Mouse (Mus musculus): Measurements from ENCODE around the gene Xlr4a.
"Not testable (repeated sequence)": the region's sequence is repeated elsewhere in the genome, so short reads cannot be mapped to it uniquely, and the experiment has no call there.

The Xlr4a gene

DNA sequence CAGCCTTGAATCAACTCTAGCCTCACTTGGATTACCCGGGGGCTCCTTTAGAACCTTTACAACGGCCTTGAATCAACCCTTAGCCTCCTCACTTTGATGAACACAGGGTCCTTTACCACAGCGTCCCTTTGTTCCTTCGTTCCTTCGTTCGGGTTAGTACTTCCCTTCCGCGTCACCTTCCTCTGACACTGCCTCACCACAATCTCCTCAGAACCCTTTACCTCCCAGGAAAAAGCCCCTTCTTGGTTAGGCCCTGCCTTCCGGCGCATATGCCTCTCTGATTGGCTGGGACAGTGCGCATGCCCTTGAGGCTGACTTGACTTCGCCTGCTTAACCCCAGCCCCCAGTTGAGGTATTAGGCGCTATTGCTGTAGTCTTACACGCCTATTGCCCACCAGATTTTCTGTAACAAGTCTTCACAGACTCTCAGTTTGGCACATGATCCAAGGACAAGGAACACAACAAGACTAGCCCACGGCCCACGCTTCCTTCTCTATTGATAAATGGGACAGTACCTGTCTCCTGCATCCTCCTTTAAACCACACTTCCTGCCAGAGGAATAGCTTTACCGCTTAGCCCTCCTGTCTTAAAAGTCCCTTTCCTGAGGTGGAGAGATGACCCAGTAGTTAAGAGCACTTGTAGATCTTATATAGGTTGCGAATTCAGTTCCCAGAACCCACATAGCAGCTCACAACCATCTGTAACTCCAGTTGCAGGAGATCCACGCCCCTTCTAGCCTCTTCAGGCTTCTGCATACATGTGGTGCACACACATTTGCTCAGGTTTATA lies at the start of gene Xlr4a:
Gene Xlr4a (minus strand): TSS at position 212 of the 789 bp plus-strand sequence.
- DNase-seq (ENCODE audit: low spot score in 2 of 2): not testable (repeated sequence)

DNA sequence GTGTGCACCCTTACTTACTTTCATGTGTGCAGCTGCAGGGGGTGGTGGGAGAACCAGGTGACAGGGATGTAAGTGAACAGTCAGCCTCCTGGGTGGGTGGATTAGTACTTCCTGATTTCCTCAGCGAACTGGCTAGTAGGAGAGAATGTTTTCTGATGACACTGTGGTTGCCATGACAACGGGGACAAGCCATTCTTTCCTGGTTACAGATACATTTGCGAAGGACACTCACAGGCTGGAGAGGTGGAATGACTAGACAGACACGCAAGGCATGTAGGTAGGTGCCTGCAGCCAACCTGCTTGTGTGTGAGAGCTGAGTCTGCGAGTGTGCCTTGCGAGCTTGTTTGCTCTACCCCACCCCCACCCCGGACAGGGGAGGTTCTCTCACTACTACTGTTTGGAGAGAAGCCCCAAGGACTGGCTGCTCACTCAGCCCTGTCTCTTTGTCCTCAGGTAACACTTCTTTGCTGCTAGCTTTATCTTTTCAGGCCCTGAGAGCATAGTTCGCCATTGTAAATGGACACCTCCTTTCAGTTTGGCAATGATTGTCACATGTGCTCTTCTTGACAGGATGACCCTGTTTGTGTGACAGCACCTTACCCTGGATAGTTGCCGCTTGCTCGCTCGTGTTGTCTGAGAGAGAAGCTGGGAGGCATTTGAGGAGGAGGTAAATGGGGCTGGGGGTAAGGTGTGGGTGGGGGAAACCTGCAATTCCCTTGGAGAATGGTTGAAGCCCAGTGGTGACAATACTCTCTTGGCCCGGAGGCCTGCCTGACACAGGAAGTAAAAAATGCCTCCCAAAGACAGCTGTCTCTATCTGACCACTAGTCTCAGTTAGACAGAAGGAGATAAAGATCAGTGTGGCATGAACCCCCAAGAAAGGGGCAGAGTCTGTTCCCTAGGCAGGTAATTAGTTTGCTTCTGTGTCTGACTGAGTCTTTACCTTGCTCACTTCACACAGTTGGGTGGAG lies 40.9 kb upstream of the Xlr4a start:
- not testable (repeated sequence) for DNase-seq (ENCODE audit: low spot score in 2 of 2)

DNA sequence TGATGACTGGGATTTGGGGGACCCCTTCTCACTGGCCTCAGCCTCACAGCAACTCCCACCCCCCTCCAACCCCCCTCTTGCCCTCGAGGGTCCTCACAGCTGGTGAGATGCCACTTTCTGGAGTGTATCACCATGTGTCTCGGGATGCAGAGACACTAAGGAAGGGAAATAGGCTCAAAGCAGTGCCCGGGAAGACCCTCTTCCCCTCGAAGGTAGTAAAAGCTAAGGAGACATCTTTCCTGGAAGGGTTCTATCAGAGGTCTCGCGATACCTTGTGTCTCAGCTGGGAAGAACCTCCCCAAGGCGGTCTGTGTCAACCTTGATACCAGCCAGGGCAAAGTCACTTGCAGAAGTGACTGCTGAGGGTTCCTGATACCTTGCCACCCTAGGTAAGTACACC lies 34.5 kb upstream of the Xlr4a start, which contains the start of gene Gm14685:
Gene Gm14685 (plus strand): TSS at position 301 of the 400 bp plus-strand sequence.
- DNase-seq (ENCODE audit: low spot score in 2 of 2): not testable (repeated sequence)

DNA sequence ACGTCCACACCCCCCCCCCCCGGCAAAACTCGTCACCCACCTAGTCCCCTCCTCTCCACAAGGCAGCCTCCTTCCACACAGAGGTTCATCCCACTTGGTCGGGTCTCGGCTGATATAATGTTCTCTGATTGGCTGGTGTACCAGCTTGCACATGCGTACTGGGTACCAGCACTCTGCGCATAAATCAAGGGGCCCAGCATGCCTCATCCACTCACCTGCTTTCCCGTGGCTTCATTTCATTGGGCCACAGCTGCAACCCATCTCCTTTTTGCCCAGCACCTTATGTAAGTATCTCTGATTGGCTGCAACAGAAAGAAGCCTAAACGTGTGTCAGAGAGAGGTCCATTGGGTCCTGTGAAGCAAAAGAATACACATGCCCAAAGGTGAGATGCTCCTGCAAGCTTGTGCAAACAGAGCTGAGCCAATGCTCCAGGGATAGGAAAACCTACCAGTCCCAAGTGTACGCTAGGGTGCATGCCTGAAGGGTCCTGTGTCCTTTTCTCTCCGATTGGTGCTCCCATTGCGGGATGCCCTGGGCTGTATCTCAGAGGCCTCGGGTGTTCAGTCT lies 14.7 kb upstream of the Xlr4a start, which contains the start of gene Xlr3a:
Gene Xlr3a (minus strand): TSS at position 155 of the 568 bp plus-strand sequence.
- not testable (repeated sequence) for DNase-seq (ENCODE audit: low spot score in 2 of 2)

DNA sequence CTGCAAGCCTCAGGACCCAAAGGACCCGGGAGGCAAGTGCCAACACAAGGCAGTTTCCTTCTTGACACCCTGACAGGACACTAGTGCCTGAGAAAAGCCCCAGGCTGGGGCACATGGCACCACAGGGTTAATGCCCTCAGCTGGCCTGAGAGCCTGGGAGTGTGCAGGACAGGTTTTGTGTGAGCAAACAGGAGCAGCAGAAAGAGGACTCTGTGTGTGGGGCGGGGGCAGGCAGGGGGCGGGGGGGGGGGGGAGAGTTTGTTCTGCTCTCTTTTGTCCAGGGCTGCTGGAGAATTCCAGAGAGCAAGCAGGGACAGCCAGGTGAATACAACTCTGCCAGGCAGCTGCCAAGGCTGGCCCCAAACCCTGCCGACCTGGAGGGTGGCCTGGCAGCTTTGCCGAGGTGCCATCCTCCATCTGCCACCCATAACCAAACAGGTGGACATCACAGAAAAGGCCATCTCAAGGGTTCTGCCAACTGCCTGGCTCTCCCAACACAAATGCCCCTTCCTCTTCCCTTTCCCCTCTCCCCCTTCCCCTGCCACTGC lies 15.4 kb downstream of the Xlr4a start:
- not testable (repeated sequence) for DNase-seq (ENCODE audit: low spot score in 2 of 2)

DNA sequence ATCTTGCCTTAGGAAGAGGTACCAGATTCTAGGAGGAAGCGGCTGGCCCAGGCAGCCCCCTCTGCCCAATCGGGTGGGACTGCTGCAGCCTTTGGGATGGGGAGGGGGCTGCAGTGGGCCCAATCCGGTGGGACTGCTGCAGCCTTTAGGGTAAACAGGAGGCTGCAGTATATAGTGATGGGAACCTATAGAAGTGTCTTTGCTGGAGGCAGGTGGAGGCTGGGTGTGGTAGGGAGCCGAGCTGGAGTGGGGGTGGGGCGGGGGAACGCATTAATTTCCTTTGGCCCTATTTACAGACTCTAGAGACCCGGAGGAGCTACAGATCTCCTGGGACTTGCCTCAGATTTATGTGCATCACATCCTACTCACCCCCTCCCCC lies 17.9 kb downstream of the Xlr4a start, which contains the start of gene Pnma3:
Gene Pnma3 (plus strand): TSS at position 373 of the 379 bp plus-strand sequence.
- DNase-seq (ENCODE audit: low spot score in 2 of 2): no peak

DNA sequence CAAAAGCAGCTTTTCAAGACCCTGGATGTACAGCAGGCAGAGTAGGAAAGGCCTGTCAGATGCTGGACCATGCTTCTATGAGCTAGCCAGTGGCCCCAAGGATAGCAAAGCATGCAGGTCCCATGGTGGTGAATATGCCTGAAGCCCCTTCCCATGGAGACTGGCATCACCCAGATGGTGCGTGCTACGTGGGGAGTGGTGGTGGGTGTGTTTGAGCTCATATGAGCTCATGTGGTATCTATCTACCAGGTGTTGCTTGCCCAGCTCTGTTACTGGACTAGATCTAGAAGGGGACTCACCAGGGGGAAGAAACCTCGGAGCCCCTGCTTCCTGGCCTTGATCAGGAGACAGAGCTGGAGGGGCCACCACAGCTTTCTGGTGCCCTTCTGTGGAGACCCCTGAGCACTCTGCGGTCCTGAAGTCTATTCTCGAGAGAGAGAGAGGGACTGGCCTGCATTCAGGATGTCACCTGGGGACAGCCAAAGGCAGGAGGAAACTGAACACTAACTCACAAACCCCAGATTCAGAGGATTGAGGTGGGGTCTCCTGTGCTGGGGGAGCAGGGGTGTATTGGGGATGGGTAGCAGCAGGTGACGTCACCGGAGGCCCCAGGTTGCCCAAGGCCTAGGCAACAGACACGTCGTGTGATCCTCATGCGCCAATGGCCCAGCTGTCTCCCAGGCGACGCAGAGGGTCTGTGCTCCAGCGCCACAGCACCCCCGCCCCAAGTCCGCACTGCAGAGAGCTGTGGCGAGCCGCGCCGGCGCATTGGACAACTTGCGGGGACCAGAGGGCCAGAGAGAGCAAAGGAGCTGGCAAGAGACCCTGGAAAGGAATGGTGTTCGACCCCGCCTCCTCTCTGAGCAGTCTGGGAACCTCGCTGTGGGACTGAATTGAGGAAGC lies 18.5 kb downstream of the Xlr4a start:
- DNase-seq (ENCODE audit: low spot score in 2 of 2): peak; percentile 24 to 57

DNA sequence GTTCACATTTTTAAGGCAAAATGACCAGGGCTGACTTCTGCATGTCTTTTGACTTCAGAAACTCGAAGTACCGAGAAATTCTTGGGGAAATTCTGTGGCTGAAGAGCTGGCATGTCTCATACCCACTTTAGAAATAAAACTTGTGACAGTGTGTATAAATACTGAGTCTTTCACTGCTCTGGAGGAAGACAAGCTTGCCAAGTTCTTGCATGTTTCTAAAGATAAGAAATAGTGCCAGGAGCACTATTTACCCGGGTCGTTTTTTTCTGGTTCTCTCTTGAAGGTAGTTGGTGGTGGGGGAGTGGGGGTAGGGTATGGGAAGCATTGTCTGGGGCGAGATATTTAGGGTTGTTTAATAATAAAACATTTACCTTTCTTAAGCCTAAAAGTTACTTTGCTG lies 20.0 kb downstream of the Xlr4a start:
- no peak for DNase-seq (ENCODE audit: low spot score in 2 of 2)

DNA sequence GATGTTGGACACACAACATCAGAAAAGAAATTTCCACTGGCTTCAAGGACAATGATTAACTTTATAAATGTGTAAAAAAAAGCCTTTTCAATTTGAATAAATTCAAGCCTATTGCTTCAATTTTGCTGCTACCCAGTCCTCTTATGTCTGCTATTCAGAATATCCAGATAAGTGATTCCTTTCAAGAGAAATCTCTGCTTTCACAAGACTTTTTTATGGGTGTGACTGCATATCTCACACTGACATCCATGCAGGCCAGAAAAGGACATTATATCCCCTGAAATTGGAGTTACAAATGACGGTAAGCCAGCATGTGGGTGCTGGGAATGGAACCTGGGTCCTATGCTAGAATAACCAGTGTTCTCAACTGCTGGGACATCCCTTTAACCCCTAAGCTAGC lies 20.8 kb downstream of the Xlr4a start:
- no peak for DNase-seq (ENCODE audit: low spot score in 2 of 2)

DNA sequence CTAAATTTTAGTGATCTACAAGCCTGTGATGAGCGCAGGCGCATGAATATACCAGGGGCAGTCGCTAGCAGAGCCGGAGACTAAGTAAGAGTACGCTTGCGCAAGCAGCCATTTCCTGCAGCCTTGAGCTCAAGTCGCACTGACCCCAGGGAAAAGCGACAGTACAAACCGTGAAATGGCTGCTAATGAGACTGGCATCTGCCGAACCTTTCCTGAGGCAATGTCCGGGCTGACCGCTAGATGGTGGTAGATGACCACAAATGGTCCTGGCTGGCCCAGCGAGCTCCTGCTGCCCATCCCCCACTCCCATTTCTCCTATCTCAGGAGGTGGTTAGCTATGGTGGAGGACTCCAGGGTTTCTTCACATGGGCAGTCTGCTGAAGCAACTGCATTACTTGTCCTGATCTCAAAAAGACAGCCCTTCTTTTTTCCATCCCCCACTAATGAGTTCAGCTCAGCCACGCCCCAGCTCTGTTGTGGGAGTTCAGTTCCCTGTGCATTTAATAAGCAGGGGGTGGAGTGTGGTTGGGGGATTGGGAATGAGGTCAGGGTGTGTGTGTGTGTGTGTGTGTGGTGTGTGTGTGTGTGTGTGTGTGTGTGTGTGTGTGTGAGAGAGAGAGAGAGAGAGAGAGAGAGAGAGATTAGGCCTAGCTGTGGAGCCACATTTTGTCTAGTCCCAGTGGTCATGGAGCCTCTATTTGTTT lies 28.3 kb downstream of the Xlr4a start:
- peak; percentile 93 to 97 for DNase-seq (ENCODE audit: low spot score in 2 of 2)

DNA sequence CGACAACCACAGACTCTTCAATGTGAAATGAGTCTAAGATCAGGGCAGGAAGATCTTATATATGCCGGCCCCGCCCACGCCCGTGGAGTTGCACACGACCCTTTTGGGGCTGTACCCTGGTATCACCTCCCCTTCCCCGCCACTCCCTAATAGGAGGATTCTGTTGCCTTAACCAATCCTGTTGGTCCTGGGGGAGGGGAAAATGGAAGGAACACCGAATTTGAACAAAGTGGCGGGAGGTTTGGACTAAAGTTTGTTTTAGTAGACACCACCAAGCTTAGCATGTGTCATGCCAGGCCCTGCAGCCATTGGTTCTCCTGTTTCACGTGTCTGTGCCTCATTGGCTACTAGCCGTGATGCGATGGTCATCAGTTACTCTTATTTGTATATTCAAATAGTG lies 42.6 kb downstream of the Xlr4a start:
- DNase-seq (ENCODE audit: low spot score in 2 of 2): no peak

DNA sequence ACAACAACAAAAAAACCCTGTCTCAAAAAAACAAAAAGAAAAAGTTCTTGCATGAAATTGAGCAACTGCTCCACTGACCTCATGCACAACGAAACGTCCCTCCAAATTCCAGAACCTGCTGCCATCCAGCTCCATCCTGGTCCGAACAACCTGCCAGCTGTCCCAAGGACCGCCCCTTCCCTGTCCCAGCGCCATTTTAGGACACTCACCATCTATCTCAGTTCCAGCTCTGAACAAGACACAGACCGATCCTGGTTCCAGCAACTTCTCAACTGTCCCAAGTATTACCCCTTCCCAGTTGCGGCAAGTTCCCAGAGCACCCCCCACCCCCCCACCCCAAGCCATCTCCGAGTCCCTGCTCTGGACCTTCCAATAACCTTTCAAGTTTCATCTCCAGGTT lies 43.4 kb downstream of the Xlr4a start:
- no peak for DNase-seq (ENCODE audit: low spot score in 2 of 2)

DNA sequence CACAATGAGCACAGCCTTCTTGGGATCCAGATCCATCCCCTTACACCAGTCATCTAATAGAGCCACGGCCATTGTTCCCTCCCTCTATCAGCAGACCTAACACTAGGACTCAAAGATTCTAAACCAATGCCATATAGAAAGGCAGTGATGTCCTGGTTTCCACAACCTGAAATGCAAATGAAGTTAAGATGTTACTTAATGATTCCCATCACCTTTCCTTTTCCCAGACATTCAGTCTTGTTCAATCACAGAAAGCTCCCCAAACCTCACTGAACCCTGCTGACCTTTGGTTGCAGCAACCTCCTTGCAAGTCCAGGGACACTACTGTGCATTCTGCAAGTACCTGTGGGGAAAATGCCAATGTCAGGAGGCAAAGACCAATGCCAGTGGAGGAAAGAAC lies 45.3 kb downstream of the Xlr4a start, which contains the start of gene Pnma5:
Gene Pnma5 (minus strand): TSS at position 101 of the 400 bp plus-strand sequence.
- DNase-seq (ENCODE audit: low spot score in 2 of 2): no peak

All from cerebellum, postnatal 4 days (tissue).